Mouse (Mus musculus) right cerebral cortex, postnatal 10 days (tissue): Measurements from ENCODE around the gene Aff3.
A peak's percentile ranks its signal among the peaks of the same experiment; 100 is the strongest.

Experiments
- DNase-seq, 2 experiments: peaks; one replicate each; pipeline ENCODE4 v3.0.0; 2021; ENCODE audit warnings: low spot score in 2 of 2

Gene Aff3

DNA sequence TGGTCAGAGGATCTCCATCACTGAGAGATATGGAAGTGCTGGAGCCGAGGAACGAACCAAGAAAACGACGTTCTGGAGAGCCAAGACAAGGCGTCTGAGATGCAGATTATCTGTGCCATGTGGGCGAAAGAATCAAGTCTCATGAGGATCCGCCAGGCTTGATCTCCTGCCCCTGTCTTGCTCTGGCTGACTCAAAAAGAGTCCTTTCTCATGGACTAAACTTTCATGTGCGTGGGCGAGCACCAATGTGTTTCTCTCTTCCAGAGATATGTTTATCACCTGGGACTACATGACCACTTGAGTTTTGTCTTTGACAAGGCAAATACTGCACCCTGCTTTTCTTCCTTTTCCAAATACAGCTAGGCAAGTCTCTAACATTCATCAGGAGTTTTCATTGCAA is 6.4 kb downstream of the Aff3 start:
- DNase-seq = no peak

DNA sequence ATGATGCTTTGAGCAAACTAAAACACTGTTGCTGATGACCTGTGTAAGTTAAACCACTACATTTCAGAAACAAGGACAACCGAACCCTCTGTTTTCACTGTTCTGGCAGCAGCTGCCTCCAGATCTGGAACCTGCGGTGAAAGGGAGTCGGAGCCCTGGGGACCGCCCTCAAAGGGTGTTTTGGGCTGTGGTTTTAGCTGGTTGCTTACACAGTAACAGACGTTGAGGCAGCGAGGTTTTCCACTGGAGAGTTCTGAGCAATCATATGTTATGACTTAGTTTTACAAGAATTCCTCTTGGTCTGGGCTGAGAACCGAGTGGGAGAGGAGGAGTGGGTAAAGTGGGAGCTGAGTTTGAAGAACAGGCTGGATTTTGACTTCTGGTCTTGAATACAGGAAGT is 7.1 kb downstream of the Aff3 start:
- DNase-seq = no peak

DNA sequence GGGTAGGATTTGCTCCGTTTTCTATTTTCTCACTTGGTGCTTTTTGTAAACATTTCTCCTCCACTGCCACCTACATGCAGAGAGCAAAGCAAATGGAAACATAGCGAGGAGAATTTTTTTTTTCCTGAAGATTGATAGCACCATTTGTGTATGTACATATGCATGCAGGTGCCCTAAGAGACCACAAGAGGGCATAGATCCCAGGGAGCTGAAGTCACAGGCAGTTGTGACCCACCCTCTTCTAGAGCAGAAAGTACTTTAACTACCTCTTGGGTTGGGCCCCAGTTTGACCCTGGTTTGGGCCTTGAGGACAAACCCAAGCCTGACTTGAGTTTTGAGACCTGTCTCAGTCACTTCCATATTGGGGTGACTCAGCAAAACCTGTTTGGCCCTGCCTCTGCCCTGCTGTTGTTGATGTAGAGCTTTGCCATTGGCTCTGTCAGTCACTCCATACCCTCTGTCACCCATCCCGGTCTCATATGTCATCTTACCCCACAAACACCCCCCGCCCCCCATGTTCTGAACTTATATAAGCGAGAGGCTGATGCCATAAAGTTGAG is 9.7 kb downstream of the Aff3 start:
- DNase-seq = no peak

DNA sequence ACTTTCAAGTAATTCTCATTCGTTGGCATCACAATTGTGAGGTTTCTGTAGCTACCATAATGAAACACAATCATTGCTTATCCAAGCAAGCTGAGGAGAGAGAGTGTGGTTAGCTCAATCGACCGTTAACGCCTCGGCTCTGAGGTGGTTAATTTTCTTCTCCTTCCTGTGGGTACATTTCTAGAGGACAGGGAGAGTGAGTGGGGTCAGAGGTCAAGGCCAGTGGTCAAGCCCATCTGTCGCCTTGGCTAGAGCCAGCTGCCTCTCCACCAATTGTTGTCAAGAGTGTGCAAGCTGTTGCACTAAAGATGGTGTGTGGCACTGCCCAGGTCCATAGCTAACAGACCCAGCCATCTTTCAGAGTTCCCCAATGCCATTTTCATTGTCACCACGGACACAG is 14.7 kb downstream of the Aff3 start:
- DNase-seq = no peak

DNA sequence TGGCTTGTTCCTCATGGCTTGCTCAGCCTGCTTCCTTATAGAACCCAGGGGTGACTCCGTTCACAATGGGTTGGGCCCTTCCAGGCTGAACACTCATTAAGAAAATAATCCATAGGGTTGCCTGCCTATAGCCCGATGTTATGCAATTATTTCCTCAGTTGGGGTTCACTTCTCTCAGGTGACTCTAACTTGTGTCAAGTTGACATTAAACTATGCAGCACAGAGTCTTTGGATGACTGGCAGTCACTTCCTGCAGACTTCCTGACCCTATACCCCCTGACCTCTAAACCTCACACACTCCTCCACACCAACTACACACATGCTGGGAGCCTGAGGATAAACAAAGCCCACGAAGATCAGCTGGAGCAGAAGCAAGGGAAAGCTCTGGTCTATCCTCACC is 15.6 kb downstream of the Aff3 start:
- no peak for DNase-seq

DNA sequence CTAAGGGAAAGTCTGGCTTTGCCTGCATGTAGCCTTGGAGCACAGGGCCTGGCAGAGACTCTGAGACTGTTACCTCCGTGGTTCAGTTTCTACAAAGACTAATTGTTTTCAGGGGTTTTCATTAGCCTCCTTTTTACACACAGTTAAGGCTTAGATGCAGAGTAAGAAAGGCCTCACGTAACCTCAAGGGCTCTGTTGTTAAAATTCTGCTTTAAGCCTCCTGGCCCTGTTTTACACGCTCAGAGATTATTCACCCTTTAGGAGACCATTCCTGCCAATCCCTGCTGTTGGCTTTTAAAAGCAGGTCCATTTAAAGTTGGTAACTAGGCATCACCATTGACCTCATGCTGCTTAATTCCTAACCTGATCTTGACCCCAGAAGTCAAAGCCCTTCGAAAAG is 22.5 kb downstream of the Aff3 start:
- no peak for DNase-seq

DNA sequence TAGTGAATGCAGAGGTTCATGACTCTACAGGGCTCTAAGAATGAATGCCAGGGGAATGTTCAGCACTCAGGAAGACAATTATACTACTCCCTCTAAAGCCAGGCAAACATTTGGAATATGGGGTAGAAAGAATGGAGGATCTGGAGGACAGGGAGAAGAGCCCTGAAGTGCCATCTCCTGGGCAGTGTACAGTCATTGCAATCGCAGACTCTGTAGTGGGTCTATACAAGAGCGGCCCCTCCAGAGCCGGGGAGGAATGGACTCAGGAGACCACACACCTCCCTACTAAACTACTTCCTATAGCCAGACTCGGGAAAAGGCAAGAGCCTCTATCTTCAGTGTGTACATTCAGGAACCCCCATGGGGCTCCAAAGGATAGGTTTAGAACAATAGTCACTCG is 25.1 kb downstream of the Aff3 start:
- DNase-seq = no peak

DNA sequence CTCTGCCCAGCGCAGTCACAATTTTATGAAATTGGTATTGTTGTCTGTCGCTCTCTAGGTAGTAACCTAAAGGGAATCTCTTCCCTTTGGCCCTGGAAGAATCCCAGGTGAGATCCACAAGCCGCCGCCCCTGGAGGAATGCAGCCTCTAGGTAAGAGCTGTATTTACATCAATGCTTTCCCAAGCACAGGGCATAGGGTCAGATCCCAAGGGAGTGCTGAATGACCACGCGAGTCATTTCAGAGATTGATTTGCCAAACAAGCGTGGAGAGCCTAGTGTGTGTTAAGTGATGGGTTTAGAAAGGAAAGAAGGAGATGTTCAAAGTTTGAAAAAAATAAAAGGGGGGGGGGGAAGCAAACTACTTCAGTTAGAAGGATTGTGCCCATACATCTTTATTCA is 29.2 kb downstream of the Aff3 start:
- no peak for DNase-seq

DNA sequence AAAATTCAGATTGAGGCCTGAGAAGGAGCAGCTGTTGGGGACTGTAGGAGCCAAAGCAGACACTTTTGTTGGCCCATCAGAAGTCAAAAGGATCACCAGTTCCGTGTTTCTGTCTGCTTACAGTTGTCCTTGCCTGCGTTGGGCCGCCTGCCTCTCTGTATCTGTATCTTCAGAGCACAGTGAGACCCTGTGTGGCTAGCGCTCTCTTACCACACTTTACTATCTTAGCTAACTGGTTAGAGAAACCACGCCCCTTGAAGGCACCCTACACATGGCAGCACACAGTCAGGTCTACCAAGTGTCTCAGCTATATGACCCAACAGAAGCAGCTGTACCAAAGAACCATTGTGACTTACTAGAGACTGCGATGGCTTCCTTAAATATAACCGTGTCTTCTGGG is 30.7 kb downstream of the Aff3 start:
- DNase-seq = no peak

DNA sequence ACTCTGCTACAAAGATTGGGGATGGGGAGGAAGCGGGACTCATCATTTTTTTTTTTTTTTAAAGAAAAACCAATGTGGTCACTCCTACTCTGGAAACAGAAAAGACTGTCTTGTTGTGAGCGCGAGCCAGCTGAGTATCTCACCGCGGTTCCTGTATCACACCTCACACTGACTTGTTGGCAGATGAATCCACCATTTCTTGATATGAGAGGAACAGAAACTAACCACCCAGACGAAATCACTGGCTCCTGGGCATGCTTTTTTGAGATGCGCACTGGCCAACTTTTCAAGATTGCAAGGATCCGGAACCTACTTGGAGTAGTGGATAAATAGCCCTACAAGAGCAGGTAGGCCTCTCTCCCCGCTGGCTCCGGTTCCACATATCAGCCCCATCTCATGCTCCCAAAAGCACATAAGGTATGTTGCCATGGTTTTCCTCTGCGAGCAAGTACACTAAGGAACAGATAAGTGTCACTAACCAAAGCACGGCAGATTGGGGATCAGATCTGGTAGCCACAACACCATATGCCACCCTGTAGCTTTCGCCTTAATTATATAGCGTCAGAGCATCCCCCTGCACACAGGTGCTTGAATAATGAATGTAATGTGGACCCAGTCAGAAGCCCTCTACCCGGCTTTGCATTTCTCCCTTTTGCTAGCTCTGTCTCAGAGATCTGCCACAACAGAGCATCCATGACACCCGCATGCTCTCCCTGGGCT is 32.1 kb downstream of the Aff3 start:
- DNase-seq = peak in 1 of 2 experiments; percentile 56

DNA sequence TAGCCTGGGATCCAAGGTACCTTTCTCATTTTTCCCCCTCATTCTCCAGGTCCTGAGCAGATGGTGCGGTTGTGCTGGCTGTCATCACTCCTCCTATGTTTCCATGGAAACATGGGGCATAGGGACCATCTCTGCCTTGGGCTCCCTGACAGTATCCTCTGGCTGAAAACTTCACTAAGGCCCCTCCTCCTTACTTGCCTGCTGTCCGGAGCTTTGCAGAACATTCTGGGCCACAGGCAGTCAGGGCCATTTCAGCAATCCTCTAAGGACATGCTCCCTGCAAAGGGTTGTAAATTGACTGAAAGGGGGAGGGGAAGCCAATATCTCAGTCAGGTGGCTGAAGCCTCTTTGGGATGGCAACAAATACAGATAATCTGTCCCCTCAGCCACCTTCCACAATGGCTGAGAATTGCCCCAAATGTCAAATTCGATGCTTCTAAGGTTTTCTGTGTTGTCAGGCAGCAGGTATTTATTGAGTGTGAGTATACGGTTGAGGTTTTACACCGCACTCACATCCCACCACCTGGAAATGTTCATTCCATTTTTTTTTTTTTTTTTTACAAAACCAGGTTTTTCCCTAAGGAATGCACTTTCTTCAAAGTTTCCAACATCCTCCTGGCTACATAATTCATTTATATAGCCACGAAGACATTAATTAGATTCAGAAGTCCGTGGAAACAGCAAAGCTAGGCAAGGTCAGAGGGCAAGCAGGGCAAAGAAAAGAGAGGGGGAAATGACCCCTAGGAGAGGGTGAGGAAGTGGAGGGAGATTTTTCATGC is 33.1 kb downstream of the Aff3 start:
- DNase-seq = no peak

DNA sequence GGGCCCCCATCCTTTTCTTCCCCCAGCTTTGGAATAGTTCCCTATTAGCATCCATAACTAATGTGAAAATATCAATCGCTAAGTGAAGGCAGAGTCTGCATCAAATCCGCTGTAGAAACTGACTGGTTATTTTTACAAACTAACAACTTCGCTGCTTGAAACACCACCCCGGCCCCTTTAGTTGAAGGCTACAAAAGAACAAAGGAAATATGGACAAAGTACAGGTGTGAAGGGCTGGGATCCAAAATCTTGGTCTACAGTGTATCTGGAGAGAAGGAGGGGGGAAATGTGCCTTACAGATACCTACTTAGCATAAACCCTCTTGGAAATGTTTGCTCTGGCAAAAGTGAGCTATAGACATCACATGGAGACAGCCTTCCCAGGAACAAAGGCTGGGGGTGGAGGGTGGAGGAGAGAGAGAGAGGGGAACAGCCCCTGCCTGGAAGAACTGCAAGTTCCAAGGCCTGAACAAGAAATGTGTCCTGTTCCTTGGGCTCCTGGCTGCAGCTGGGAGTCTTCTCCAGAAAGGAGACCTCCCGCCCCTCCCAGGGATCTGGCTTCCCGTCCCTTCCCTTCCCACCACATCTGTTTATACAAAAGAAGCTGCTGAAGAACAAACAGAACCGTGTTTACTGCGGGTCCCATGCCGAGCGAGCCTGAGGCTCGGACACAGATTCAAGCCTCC is 35.7 kb downstream of the Aff3 start:
- peak in 1 of 2 experiments; percentile 40 for DNase-seq

DNA sequence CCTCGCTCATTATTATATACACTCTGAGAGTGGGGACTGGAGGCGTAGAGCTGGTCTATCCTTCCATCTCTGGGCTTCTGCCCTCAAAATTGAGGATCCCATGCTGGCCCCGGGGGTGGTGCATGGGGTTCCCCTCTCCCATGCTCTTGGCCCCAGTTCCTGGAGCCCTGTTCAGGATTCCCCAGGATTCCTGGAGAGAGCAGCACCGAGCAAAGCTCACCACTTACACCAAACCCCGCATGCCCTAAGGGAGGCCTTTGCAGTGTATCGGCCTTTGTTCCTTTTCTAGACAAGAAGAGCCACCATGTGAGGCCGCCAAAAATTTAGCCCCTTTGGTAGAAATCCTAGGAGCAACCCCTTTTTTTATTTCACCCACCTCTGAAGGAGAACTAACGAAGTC is 36.3 kb downstream of the Aff3 start:
- DNase-seq = no peak

DNA sequence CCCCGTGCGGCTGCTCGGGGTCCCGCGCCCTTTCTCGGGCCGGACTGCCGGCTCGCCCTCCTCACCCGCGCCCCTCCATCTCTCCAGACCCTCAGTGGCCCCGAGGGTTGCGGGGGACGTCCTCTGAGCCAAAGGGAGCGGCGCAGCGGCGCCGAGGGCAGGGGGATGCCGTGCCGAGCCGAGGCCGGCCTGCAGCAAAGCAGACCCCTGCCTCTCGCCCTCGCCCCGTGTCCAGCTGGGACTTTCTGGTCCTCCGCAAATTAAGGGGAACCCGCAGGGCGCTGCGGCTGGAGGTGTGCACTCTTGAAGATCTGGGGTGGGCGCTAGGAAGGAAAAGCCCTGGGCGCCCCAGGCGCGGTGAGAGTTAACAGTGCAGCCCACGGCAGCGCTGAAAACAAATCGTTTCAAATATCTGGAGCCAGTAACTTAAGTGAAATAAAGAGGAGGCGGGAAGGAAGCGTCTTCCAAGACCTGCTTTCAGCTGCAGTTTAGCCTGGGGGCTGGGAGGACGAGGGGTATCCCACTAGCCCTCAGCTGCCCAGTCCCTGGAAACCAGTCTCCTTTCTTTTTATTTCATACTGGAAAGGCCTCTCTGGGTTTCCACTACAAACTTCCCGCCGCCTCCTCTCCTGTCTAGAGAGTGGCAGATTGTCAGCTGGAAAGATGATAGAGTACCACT is 36.9 kb downstream of the Aff3 start:
- peak; percentile 66 to 69 for DNase-seq

DNA sequence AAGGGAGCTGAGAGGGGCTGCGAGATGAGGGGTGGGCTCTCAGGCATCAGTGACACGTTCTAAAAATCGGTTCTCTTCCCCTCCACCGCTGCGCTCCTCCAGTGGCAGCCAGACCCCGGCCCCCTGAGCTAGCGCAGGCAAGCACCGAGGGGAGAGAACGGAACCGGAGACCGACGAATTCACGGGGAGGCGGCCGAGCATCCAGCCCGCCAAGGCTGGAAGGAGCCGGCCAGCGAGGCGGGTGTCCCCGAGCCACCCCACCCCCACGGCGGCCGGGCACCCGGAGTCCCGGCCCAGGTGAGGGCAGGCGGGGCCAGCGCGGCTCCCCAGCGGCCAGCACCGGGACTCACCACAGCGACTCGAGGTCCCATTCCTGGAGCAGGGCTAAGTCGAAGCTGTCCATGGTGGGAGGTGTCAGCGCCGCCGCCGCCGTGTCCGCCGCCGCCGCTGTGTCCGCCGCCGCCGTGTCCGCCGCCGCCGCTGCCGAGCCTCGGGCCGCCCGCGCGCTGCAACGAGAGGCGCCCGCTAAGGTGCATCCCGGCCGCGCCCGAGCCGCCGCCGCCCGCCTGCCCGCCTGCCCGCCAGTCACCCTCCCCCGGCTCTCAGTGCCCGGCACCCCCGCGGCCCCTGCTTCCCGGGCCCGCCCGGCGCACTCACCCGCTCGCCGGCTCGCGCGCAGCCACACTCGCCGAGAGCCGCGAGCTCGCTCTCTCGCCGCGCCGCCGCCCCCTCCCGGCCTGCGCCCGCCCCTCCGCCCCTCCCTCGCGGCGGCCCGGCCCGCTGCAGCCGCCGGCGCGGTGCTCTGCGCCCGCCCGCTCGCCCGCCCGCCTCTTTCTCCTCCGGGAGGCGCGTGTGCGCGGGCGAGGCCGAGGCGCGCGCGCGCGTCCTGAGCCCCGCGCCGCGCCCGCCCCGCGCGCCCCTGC is 37.8 kb downstream of the Aff3 start:
- peak; percentile 75 to 76 for DNase-seq

DNA sequence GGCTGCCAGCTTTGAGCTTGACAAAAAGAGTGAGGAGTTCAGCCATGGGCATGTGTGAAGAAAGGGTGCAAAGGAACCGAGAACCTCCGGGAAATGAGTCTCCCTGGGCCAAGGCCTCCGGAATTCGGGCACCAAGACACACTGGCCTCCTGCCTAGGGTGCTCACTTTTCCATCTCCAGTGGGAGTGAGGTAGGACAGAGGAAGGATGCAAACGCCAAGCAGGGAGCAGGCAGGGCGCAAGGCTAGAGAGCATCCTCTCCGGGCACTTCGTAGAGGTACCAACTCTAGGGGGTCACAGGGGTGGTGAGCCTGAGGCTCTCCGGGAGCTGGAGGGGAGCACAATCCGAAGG is 38.4 kb downstream of the Aff3 start:
- DNase-seq = peak; percentile 39 to 43

DNA sequence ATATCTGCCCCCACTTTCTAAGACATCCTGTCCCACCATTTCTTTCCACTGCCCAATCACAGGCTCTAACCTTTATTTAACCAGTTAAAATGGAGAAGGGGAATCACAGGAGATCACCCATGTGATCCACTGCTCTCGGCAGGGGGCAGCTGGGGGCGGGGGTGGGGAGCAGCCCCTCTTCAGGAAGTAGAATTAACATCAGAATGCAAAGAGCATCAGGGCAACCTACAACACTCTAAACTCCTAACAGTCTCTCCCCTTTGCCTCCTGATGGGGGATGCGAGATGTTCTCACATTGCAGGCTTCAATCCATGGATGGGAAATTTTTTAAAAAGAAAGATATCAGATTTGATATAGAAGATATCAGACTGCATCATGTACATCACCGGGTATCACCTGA is 42.9 kb downstream of the Aff3 start:
- DNase-seq = no peak

DNA sequence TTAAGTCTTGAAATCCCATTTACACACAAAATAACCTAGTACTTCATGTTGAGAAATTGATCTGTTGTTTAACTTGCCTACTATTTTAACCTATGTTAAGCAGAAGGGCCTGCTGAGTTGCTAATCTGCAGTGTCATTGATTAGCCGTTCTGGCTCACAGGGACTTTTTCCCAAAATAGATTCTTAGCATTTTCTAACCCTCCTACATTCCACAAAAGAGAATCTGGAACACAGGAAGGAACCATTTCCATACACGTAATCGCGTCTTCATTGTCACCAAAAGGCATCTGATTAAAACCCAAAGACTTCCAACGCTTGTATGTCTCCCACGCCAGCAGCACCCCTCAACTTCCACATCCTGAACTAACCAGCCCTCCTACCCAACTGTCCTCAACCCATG is 44.4 kb downstream of the Aff3 start:
- no peak for DNase-seq

DNA sequence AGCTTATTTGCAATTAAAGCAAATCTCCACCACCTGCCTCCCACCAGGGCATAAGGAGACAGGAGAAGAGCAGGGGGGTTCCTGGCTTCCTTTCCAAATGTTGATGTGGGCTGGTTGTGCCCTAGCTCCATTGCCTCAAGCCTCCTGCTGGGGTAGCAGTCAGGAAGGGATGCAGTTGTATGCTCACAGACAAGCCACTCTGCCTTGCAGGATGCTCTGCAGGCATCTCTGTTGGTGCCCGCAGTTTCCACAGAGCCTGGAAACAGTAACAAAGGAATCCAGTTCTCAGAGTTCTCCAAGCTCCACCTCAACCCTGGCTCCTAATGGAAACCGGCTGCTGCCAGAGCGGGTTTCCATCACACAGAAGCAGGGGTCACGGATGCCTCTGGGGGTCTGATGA is 58.0 kb downstream of the Aff3 start:
- no peak for DNase-seq

DNA sequence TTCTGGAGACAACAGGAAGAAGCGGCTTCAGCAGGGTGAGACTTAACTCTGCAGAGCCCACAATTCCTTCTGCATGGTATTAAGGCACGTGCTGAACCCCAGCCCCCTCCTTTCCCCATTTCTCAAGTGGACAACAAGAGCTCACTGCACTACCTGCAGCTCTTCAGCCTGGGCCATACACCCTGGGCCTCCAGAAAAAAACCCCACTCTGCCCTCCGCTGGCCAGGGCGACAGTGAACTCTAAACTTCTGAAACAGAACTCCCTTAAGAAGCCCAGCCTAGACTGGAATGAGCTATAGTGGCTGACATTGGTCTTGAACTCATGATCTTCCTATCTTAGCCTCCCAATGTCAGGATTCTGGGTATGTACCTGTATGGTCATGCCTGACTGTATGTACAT is 59.3 kb downstream of the Aff3 start:
- DNase-seq = no peak

DNA sequence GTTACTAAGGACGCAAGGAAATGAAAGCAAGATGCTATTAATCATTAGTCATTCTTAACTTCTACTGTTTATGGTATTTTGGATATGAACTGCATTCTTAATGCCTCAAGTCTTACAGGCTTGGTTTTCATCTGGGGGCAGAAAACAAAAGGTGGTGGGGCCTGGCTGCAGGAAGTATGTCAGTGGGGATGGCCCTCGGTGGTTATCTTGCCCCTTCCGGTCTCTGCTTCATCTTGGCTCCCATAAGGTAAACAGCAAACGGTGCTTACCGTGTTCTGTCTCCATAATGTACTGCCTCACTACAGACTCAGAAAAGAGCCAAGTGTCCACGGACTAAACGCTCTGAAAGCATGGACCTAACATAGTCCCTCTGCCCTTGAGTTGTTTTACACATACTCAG is 60.1 kb downstream of the Aff3 start:
- no peak for DNase-seq
